Mouse (Mus musculus) liver, embryonic 11.5 days (tissue): ENCODE results near the gene Ptprg. TPM values are rescaled to one million over a fixed set of nuclear protein-coding genes. Genes with fewer than 3 reads are reported as not detected.

Experiments
- ATAC-seq: fragments of 200-750 bp; cut with Nextera tagmentation; replicated peaks from 2 replicates; pipeline ENCODE4 v1.8.0; 2017; ENCODE audit warnings: moderate number of reproducible peaks, mild to moderate bottlenecking, moderate TSS enrichment, moderate library complexity; ENCODE audit not compliant: low FRiP score
- DNase-seq: peaks from one replicate; pipeline ENCODE4 v3.0.0-alpha.2; 2017; ENCODE audit warnings: low spot score
- H3K27ac ChIP-seq: fragments of 300-500 bp; sonication (generic); 2 replicates; pipeline ENCODE4 v1.5.1; 2014; ENCODE audit warnings: mild to moderate bottlenecking, low read depth, low read length, control low read depth
- H3K27me3 ChIP-seq: fragments of 300-500 bp; sonication (generic); replicated peaks from 2 replicates; pipeline ENCODE4 v1.6.1; 2014; ENCODE audit warnings: low read length, mixed read lengths; ENCODE audit not compliant: control insufficient read depth, insufficient read depth
- H3K36me3 ChIP-seq: fragments of 300-500 bp; sonication (generic); 2 replicates; pipeline ENCODE4 v1.6.1; 2014; ENCODE audit warnings: mild to moderate bottlenecking, low read length, moderate library complexity, mixed read lengths; ENCODE audit not compliant: control insufficient read depth, insufficient read depth
- H3K4me1 ChIP-seq: fragments of 300-500 bp; sonication (generic); replicated peaks from 2 replicates; pipeline ENCODE4 v1.6.1; 2014; ENCODE audit warnings: low read length, mixed read lengths; ENCODE audit not compliant: control insufficient read depth, insufficient read depth
- H3K4me2 ChIP-seq: fragments of 300-500 bp; sonication (generic); 2 replicates; pipeline ENCODE4 v1.6.1; 2014; ENCODE audit warnings: mild to moderate bottlenecking, control low read depth, moderate library complexity
- H3K4me3 ChIP-seq: fragments of 300-500 bp; sonication (generic); 2 replicates; pipeline ENCODE4 v1.5.1; 2014; ENCODE audit warnings: low read depth, low read length, control low read depth
- H3K9ac ChIP-seq: fragments of 300-500 bp; sonication (generic); 2 replicates; pipeline ENCODE4 v1.6.1; 2014; ENCODE audit warnings: low read depth, low read length, control low read depth
- H3K9me3 ChIP-seq: fragments of 300-500 bp; sonication (generic); 2 replicates; pipeline ENCODE4 v1.6.1; 2016; ENCODE audit warnings: low read length, inconsistent platforms, mixed read lengths; ENCODE audit not compliant: control insufficient read depth
- WGBS: fragments of 180-500 bp; shearing (Covaris S2); extraction: QIAGEN DNeasy Blood & Tissue Kit; methylation state at CpG from one replicate; pipeline ENCODE4 v1.1.7; 2014; 5-methylcytosine and 5-hydroxymethylcytosine counted together
- polyA plus RNA-seq: library from polyadenylated mRNA; unstranded; fragments of >200 nt; fragmentation: Nextera tagmentation; extraction: Ambion mirVana; gene quantifications from 2 replicates; pipeline ENCODE4 v1.2.1, GENCODE M21; 2014

The Ptprg gene
- polyA plus RNA-seq, 1 experiment from 2014 or later = 8.6 TPM

DNA sequence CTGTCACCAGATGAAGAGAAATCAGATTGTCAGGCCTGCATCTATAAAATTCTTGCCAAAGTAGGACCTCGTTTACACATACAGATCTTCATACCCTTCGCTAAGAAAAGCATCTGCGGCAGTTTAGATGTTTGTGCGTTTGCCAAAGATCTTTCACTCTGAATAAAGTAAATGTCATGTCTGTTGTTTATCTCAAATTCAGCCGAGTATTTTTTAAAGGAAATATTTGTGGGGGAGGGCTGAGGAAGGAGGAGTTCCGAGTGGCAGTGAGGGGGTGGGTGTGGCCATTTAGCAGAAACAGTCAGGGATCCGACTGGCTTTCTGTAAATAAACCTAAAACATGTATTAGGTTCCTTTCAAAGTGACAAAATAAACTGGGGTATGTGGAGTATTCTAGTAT lies 645.4 kb downstream of the Ptprg start:
- DNase-seq = no peak
- H3K4me2 ChIP-seq = no peak overlapping the region
- H3K9me3 ChIP-seq = no peaks in the 10 kb centered on the region
- no peaks in the 10 kb centered on the region for H3K27me3 ChIP-seq
- H3K4me1 ChIP-seq = no peaks in the 10 kb centered on the region
- 61% methylated on average over 7 of the region's 7 CpGs for WGBS
- no peak overlapping the region for H3K27ac ChIP-seq
- no peak overlapping the region for H3K9ac ChIP-seq
- H3K36me3 ChIP-seq = no peaks in the 10 kb centered on the region
- no peak for ATAC-seq
- no peak overlapping the region for H3K4me3 ChIP-seq

DNA sequence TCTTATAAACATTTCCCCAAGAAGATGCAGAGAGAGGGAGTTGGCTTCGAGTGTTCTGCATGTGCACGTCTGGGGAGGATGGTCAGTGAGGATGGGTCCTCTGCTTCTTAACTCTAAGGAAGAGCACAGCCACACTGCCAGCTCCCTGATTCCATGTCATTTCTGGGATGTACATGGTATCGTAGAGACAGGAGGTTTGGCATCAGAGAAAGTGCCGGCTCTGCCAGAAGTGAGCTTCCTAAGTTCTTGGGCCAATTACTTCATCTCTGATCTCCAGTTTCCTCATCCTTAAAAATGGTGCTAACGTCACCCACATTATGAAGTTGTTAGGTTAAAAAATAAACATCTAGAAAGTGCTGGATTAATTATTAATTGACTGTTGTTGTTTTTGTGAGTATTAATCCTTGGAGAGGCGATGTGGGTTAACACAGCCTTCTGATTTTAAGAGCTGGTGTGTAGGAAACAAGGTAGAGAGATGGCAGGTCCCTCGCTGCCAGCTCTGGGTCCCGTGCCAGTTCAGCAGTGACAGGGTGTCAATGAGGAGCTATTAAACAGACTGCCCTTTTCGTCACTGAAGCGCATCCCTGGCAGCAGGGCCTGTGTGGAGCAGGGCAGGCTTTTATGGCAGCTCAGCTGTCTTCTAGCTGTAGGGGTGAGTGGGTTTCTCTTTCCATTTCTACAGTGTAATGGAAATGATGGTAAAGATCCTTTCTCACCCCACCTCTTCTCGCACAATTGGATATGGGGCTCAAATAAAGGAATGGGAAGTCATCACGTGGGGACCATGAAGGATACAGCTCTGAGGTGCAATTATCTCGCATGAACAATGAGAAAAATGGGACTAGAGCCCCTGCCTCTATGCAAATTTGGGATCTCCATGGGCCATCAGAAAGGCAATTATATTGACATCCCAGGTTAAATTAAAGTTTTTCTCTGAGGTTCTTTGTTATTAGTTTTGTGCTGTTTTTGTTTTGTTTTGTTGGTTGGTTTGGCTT lies 646.9 kb downstream of the Ptprg start:
- no peak overlapping the region for H3K9ac ChIP-seq
- no peaks in the 10 kb centered on the region for H3K36me3 ChIP-seq
- 79% methylated on average over 13 of the region's 13 CpGs for WGBS
- ATAC-seq = no peak
- H3K4me3 ChIP-seq = no peak overlapping the region
- H3K27me3 ChIP-seq = no peaks in the 10 kb centered on the region
- H3K27ac ChIP-seq = no peak overlapping the region
- no peaks in the 10 kb centered on the region for H3K4me1 ChIP-seq
- no peak overlapping the region for H3K4me2 ChIP-seq
- no peak for DNase-seq
- H3K9me3 ChIP-seq = no peaks in the 10 kb centered on the region

DNA sequence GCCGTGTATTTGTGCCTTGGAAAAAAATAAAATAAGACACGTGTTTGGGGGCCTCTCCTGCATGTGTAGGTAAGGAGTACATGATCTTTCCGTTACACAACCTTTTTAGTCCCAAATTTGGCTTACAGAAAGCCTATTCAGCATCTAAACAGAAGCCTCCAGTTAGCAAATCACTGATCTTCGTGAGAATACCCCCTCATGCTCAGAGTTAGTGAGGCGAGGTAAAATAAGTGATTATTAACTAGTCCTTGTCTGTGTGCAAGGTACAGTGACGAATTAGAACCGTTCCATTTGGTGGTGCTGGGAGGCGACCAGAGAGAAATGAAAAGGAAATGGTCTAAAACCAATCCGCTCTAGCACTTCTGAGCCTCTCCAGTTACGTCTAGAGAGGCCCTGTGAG lies 648.9 kb downstream of the Ptprg start:
- H3K27me3 ChIP-seq = no peaks in the 10 kb centered on the region
- WGBS = 72% methylated on average over 10 of the region's 10 CpGs
- no peak overlapping the region for H3K9ac ChIP-seq
- DNase-seq = no peak
- H3K4me2 ChIP-seq = no peak overlapping the region
- ATAC-seq = no peak
- no peaks in the 10 kb centered on the region for H3K36me3 ChIP-seq
- H3K4me1 ChIP-seq = no peaks in the 10 kb centered on the region
- H3K4me3 ChIP-seq = no peak overlapping the region
- no peak overlapping the region for H3K27ac ChIP-seq
- H3K9me3 ChIP-seq = no peaks in the 10 kb centered on the region

DNA sequence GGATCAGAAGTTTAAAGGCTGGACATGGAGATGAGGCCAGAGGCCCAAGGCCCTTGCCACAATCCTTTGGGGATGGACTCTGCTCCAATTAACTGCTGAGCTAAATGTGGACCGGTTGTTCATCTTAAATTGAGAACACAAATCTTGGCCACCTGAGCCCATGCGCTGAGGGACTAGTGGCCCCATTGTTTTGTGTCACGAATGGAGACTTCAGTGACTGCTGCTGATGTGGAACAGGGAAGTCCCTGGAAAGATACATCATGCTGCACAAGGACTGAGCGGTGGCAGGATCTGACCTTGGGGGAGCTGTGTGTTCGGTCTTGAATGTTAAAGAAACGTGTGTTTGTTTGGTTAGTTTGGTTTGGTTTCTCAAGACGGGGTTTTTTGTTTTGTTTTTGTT lies 649.7 kb downstream of the Ptprg start:
- H3K9me3 ChIP-seq = no peaks in the 10 kb centered on the region
- no peak overlapping the region for H3K4me3 ChIP-seq
- no peak overlapping the region for H3K4me2 ChIP-seq
- no peaks in the 10 kb centered on the region for H3K4me1 ChIP-seq
- DNase-seq (no peak), ATAC-seq (no peak)
- no peak overlapping the region for H3K27ac ChIP-seq
- no peak overlapping the region for H3K9ac ChIP-seq
- H3K36me3 ChIP-seq = no peaks in the 10 kb centered on the region
- 84% methylated on average over 7 of the region's 7 CpGs for WGBS
- H3K27me3 ChIP-seq = no peaks in the 10 kb centered on the region

DNA sequence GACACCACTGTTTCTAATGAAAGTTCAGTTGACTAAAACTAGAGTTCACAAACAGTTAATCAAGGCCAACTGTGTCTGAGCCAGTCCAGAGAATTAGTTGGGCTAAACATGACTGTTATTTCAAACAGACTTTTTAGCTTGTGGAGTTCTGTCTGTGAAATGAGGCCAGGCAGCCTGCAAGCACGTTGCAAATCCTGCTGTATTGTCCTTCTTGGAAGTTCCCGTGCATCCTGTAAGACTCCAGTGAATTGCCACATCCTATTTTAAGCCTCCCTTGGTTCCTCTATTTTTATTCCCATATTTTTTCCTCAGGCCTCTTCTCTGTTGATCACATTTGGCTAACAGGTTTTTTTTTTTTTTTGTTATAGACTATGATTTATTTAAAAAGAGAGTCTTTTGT lies 652.8 kb downstream of the Ptprg start:
- no peak overlapping the region for H3K4me3 ChIP-seq
- no peak for DNase-seq
- no peaks in the 10 kb centered on the region for H3K27me3 ChIP-seq
- H3K27ac ChIP-seq = no peak overlapping the region
- no peak overlapping the region for H3K9ac ChIP-seq
- no peak for ATAC-seq
- no peak overlapping the region for H3K4me2 ChIP-seq
- H3K36me3 ChIP-seq = no peaks in the 10 kb centered on the region
- 75% methylated on average over 2 of the region's 2 CpGs for WGBS
- H3K4me1 ChIP-seq = no peaks in the 10 kb centered on the region
- no peaks in the 10 kb centered on the region for H3K9me3 ChIP-seq

DNA sequence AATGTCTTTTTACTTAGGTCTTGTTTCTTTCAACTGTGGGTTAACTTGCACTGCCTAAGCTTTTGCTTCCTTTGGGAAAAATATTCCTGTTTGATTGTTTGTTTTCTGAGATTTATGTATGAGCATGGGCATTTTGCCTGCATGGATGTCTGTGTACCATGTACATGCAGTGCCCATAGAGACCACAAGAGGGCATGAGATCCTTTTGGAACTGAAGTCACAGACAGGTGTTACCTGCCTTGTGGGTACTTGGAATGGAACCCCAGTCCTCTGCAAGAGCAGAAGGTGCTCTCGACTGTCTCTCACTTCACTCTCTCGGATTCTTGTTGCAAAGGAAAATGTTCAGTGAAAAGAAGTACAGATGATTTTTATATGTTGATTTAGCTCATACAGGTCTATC lies 655.2 kb downstream of the Ptprg start:
- Histone ChIP-seq H3K4me1 (no peaks in the 10 kb centered on the region), H3K36me3 (no peaks in the 10 kb centered on the region), H3K9ac (no peak overlapping the region), H3K27ac (no peak overlapping the region), H3K4me2 (no peak overlapping the region), H3K4me3 (no peak overlapping the region), H3K27me3 (no peaks in the 10 kb centered on the region), H3K9me3 (no peaks in the 10 kb centered on the region)
- ATAC-seq (no peak), DNase-seq (no peak)
- WGBS = 86% methylated on average over 2 of the region's 2 CpGs

DNA sequence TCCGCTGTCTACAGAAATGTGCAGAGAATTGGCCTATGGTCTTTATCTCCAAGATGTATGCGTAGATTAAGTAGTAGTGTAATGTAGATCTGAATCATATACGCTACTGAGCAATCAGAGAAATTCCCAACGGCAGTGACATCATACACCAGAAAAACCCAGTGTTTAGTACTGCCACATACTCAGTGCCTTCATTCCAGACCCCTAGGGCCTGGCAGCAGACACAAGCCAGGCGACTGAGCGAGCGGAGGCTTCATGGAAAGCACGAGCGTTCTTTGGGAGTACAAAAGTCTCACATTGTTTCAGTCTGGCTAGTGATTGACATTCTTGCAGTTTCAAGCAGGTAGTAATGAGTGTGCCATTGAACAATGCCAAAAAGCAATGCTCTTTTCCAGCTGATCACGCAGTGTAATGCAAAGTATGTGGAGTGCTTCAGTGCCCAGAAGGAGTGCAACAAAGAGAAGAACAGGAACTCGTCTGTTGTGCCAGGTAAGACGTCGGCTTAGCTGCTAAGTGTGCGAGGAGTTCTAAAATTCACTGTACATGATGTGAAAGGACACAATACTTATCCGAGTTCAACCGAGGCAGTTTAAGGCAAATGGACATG lies 665.3 kb downstream of the Ptprg start:
- no peak overlapping the region for H3K4me3 ChIP-seq
- WGBS = 89% methylated on average over 16 of the region's 16 CpGs

DNA sequence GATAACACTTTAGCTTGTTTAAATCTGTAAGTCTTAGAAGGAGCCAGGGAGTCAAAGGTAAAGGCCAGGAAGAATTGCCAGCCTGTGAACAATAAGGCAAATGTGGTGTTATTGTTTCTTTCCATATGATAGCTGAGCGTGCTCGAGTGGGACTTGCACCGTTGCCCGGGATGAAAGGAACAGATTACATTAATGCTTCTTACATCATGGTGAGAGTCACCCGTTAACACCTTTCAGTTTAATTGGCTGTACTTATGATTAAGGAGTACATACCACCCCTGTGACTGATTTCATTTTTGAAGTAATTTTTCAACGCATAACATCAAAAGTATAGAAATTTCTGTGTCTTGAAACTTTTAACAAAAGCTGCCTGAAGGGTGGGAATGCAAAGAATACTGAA lies 666.5 kb downstream of the Ptprg start:
- H3K4me1 ChIP-seq = no peaks in the 10 kb centered on the region
- DNase-seq = no peak
- no peak overlapping the region for H3K4me3 ChIP-seq
- no peak overlapping the region for H3K27ac ChIP-seq
- no peaks in the 10 kb centered on the region for H3K36me3 ChIP-seq
- 78% methylated on average over 6 of the region's 6 CpGs for WGBS
- H3K4me2 ChIP-seq = no peak overlapping the region
- no peaks in the 10 kb centered on the region for H3K27me3 ChIP-seq
- no peak for ATAC-seq
- no peaks in the 10 kb centered on the region for H3K9me3 ChIP-seq
- H3K9ac ChIP-seq = no peak overlapping the region

More for the DNA sequence above, 665.3 kb downstream of the Ptprg start:
- no peak for ATAC-seq
- Histone ChIP-seq H3K4me1 (no peaks in the 10 kb centered on the region), H3K4me2 (no peak overlapping the region), H3K9me3 (no peaks in the 10 kb centered on the region), H3K9ac (no peak overlapping the region), H3K27ac (no peak overlapping the region), H3K27me3 (no peaks in the 10 kb centered on the region), H3K36me3 (no peaks in the 10 kb centered on the region)
- DNase-seq = no peak

DNA sequence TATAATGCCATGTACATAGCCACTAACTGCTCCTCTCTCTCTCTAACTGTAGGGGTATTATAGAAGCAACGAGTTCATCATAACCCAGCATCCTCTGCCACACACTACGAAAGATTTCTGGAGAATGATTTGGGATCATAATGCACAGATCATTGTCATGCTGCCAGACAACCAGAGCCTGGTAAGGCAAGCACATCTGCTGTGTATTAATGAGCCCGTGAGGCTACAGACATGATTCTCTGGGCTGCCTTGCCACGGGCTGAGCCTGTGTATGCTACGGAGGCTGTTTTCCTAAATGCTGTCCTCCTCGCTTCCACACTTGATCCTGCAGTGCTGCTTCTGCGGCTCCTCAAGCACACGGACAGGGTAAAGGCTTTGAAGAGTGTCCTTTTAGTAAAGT lies 667.2 kb downstream of the Ptprg start:
- no peak for DNase-seq
- WGBS = 83% methylated on average over 8 of the region's 8 CpGs

More for the DNA sequence above, 667.2 kb downstream of the Ptprg start:
- no peak overlapping the region for H3K4me2 ChIP-seq
- no peaks in the 10 kb centered on the region for H3K4me1 ChIP-seq
- H3K36me3 ChIP-seq = no peaks in the 10 kb centered on the region
- H3K9ac ChIP-seq = no peak overlapping the region
- ATAC-seq = no peak
- no peak overlapping the region for H3K27ac ChIP-seq
- H3K27me3 ChIP-seq = no peaks in the 10 kb centered on the region
- no peaks in the 10 kb centered on the region for H3K9me3 ChIP-seq
- H3K4me3 ChIP-seq = no peak overlapping the region
